Mouse (Mus musculus): Measurements from ENCODE around the gene Cd8b1.

Gene Cd8b1

DNA sequence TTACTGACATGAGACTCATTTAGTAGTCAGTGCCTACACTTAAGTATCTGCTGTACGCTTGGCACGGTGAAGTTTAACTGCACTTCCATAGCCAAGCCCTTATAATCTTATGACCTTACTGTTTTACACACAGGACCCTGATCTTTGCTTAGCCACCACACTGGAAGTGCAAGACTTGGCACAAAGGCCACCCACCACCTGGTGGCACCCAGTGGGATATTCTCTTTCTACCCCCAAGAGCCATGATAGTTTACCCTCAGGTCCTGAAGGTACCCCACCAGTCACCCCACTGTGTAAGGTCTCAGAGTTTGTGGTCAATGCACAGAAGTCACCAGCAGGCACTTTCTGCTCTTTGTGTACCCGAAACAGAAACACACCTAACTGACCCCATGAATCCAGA lies 28.6 kb downstream of the Cd8b1 start:
- no peak for DNase-seq (ENCODE audit: low spot score in 2 of 2)

DNA sequence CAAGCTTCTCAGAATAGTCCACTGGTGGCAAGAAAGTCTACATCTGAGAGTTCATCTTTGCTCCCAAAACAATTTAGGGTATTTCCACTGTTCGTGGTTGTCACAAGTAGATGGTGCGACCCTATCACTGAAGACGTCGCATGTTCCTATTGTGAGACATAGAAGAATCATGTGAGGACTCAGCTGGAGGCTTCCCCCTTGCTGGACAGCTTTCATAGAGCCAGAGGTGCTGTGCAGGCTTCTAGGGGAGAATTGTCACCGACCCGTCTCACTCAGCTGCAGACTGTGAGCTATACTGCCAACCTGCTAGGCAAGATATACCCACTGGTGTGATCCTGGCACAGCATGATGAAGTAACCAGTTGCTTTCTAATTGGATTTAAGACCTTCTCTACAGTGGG lies 29.6 kb downstream of the Cd8b1 start:
- no peak for DNase-seq (ENCODE audit: low spot score in 2 of 2)

DNA sequence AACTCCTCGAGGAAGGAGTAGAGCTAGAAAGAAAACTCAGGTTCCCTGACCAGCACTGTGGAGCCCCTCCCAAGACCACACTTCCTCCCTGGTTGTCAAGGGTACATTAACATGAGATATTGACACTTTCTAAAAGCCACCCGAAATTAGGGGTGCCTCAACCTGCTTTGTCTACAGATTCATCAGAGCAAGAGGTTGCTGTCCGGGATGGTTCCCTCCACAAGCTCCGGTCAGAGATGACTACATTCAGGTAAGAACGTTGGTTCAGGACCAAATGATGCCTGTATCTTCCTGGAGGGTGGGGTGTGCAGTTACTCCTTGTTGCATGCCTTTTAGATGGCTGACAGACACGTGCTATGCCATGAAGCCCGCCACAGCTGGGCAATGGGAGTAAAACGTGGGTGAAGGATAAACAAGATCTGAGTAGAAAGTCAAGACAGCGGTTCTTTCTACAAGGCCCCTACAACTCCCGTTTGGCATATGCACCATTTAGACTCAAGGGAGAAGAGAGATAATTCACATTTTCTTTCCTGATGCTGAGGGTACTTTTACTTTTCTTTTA lies 30.4 kb downstream of the Cd8b1 start:
- no peak for DNase-seq (ENCODE audit: low spot score in 2 of 2)

DNA sequence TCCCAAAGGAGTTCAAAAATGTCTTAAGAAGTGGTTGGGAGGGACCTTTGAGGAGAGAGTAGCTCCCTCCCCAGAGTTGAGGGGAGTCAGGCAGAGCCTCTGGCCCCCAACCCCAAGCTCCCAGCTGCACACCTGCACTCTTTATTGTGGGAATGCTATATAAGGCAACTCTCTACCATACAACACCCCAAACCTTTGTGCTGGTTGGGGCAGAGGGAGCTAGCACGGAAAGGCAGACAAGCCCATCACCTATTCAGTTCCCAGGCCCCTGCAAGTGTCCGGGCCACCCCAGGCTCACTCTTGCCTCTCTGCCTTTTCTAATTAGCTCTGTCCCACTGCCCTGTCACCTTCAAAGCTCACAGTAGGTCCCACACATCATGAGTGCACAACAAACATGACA lies 31.1 kb downstream of the Cd8b1 start:
- no peak for DNase-seq (ENCODE audit: low spot score in 2 of 2)

DNA sequence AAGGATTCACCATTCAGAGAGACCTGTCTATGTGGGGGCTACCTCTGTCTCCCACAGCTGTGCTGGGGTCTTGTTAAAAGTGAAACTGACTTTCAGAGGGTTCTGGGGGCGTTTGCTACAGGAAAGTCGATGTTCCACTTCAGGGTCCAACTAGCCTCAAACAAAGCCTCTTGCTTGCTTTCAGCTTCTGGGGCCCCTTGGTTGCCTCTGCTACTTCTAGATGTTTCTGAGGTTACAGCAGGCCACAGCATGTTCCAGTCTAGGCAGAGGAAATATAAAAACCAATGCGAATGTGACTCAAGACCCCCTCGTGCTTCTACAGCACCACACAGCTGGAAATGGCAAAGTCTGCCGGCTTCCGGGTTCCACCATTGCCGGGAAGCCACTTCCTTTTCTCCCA lies 34.9 kb downstream of the Cd8b1 start:
- no peak for DNase-seq (ENCODE audit: low spot score in 2 of 2)

DNA sequence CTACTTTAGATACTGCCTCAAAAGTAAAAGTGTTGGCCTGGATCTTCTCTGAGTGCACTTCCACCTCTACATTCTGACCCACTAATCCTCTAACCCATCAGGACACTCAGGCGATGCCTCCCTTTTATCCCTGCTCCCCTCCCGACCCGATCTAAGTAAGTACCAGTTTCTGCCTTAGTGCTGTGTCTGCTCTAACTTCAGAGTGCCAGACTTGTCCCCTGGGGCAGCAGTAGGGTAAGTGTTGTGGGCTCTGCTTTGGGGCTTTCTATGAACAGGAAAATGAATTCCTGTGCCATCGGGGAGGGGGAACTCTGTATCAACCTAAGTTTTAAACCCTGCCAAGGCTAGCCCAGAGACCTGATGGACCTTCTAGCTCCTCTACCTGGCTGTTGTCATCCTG lies 37.6 kb downstream of the Cd8b1 start:
- no peak for DNase-seq (ENCODE audit: low spot score in 2 of 2)

DNA sequence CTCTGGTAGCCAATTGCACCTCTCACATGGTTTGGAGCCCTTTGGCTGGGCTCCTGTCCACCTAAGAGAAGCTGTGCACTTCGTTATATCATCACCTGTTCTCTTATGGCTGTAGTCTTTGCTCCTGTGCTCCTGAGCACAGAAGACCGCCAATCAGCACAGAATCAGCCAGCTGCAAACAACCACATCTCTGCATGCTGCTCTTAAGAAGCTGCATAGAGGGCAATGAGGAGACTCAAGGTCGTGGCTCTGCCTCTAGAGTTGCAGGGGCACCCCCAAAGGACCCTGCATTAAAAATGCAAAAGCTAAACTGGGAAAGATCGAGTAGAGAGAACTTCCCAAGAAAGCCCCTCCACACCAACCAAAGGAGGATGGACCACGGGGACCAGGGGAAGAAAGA lies 38.2 kb downstream of the Cd8b1 start:
- DNase-seq (ENCODE audit: low spot score in 2 of 2): no peak

DNA sequence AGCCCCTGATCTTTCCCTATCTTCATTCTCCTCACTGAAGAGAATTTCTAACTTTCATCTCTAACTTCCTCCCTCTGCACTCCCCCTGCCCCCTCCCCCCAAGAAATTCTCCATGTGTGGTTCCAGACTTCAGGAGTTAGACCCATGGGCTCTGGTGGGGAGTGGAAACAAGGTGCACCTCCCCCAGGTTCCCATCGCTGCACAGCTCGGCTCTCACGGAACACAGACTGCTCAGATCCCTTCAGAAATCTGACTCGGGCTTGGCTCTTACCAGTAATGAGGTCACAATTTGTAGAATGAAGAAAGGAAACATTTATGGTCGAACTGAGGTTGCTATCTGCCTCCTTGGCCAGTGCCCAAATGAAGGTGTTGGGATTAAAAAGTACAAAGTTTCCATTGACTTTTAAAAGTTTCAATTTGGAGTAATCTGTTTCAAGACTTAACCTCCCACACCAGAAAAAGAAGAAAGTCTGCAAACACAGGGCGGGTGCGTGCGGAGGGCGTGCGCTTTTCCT lies 38.6 kb downstream of the Cd8b1 start:
- DNase-seq (ENCODE audit: low spot score in 2 of 2): no peak

DNA sequence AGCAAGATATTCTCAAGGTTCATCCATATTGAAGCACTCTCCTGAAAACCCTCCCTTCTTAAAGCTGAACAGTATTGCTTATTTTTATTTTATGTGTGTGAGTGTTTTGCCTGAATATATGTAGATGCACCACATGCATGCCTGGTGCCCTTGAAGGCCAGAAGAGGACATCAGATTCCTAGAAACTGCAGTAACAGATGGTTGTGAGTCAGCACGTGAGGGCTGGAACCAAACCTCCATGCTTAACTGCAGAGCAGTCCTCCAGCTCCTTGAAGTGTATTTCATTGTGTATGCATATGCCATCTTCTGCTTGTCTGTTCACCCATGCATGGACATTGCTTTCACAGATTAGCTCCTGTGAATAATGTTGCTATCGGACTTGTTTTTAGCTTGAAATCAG lies 41.4 kb downstream of the Cd8b1 start:
- DNase-seq (ENCODE audit: low spot score in 2 of 2): no peak

DNA sequence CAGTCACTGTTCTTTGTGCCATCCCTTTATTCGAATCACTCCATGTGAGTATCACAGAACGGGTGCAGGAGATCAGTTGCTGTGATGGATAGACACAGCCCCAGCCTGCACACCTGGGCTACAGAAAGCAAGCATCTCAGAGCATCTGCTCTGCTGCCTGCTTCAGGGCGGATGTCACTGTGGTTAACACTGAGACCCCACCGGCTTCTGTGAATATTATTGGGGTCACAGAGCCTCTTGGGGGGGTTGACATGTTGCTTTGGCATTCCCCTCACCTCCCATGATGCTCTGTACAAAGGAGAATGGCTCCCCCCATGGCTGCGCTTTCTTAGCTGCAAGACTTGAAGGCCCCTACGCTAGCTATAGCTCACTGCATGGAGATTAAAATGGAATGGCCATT lies 46.8 kb downstream of the Cd8b1 start:
- no peak for DNase-seq (ENCODE audit: low spot score in 2 of 2)

DNA sequence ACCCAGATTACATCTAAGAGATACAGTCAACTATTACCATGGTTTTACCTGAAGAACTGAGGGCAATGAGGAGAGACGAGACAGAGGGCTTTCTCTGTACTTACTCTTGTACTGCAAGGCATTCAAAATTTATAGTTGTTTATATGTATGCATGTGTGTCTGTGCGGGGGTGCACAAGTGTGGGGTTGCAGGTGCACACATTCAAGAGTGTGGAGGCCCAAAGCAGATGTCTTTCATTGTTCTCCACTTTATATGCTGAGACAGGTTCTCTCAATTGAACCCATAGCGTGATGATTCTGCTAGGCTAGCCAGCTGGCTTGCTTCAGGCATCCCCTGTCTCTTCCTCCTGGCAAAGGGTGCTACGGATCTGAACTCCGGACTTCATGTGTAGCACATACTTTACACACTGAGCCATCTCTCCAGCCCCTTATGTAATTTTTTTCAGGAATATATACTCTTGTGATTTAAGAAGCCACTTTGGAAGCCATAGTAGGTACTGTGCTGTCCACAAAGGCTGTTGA lies 48.6 kb downstream of the Cd8b1 start:
- no peak for DNase-seq (ENCODE audit: low spot score in 2 of 2)

DNA sequence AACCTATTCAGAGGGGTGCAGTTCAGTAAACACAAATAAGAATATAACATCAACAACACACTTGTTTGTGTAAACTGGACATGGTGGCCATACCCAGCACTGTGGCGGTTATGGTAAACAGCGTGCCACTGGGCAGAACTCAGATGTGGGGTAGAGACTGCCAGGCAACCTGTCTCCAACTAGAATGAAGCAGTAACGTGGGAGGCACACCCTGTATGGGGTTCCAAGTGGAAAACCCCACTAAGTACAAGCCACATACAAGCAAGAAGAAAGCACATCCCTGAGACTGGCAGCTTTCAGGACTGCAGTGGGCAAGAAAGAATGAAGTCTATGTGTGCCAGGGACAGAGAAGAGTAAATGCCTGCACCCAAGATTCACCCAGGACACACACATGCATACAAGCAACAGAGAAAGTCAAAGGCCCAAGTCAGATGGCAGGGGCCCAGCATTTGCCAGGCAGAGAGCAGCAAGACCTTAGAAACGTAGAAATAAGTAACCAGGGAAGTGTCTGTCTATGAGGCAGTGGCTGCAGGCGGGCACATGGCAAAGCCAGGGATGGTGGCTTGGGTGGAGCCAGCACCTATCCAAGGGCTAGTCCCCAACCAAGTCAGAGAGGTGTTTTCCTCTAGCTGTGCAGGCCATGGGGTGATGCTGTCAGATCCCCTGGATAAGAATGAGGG lies 49.6 kb downstream of the Cd8b1 start:
- no peak for DNase-seq (ENCODE audit: low spot score in 2 of 2)

DNA sequence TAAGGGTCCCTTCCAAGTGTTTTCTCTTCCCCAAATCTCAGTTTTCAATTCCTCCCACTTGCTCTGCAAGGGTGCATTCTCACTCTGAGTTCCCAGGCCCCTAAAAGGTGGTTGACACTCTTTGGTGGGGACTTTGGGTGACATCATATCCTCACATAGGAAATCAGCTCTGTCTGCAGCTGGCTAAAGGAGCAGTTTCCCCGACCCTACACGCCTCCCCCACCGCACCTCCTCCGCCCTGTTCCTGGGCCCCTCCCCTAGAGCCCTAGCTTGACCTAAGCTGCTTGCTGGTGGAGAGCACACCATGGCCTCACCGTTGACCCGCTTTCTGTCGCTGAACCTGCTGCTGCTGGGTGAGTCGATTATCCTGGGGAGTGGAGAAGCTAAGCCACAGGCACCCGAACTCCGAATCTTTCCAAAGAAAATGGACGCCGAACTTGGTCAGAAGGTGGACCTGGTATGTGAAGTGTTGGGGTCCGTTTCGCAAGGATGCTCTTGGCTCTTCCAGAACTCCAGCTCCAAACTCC lies 50.7 kb downstream of the Cd8b1 start, which contains the start of gene Cd8a:
Cd8a (plus strand) TSS at position 179 of the 527 bp plus-strand sequence.
- no peak for DNase-seq (ENCODE audit: low spot score in 2 of 2)

DNA sequence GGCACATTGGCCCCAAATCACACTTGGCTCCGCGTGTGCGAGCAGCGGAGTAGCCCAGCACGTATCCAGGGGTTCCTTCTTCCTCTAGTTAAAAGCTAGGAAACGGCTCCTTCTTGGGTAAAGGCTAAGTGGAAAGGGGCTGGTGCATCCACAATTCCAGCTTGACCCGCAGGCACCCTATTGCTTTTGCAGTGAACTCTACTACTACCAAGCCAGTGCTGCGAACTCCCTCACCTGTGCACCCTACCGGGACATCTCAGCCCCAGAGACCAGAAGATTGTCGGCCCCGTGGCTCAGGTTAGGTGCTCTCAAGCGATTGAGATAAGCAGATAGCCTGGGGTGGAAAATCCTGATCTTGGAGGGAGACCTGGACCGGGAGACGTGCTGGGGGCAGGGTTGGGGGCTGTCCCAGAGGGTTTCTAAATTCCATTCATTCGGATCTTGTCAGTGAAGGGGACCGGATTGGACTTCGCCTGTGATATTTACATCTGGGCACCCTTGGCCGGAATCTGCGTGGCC lies 51.8 kb downstream of the Cd8b1 start:
- DNase-seq (ENCODE audit: low spot score in 2 of 2): no peak

DNA sequence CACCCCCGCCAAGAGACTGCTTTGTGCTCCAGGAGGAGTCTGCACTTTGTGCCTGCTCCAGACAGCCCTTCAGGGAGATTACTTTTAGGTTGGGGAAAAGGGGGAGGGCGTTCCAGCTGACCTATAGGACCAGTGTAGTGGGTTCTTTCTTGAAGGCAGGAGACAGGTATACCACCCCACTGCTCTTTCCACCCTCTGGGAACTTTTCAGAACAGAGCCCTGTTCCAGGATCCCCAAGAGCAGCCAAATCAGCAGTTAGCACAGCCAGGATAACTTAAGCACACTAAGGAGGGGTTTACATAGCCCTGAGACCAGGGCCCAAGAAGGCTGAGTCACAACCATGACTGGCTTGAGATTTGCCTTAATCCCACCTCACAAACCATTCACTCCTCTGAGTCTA lies 52.3 kb downstream of the Cd8b1 start:
- no peak for DNase-seq (ENCODE audit: low spot score in 2 of 2)

DNA sequence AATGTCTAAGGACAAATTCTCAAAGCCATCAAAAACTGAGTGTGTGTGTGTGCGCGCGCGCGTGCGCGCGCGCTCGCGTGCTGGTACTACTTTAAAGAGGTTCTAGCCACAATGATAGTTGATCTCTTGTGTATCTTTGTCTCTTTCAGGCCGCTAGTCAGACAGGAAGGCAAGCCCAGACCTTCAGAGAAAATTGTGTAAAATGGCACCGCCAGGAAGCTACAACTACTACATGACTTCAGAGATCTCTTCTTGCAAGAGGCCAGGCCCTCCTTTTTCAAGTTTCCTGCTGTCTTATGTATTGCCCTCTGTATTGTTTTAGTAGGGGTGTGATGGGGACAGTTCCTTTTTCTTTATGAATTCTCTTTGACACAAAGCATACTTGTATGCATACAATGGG lies 54.1 kb downstream of the Cd8b1 start:
- DNase-seq (ENCODE audit: low spot score in 2 of 2): no peak

DNA sequence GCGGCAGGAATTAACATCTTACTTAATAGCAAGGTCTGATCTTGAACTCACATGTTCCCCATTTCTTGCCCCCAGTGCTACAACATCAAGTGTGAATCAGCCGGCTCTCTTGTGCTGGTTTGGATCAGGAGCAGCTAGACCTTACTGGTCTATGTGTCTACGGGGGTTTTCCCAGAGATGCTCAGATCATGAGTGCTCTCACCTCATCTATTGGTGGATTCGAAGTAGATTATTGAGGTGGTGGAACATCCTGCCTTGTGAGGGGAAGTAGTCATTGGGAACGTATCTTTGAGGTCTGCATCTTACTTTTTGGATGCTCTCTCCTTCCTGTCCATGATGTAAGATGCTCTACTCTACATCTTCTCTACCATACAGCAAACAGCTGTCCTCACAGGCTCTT lies 59.1 kb downstream of the Cd8b1 start:
- DNase-seq (ENCODE audit: low spot score in 2 of 2): no peak
